In the genomic region with DNA sequence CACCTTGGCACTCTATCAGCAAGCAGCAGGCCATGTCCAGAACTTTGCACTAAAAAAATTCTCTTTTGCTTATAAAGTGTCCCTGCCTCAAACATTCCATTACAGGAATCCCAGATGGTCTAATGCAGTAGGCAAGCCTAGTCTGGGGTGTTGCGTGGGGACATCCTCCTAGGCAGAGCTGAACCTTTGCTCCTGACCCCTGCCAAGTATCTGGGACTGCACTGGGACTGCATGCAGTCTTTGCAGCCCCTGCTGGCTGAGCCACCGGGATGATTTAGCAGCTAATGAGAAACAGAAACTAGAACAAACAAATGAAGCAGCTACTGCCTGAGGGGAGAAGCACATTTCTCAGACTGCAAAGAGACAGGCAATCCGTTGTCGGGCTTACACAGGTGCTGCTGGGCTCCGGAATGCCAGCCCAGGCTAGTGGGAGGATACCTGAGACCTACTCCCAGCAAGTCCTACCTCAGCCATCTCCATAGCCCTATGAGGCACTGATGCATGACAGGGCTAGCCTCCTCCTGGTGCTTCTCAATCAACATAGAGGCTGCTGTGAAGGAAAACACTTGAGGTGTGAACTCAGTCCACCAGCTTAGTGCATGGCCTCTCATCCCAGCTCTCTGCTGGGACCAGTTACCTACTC, we compare ENCODE assay signal across 19 mouse cellular contexts.
DNase-seq lines count a peak whose midpoint lies in the region; ATAC-seq lines count a peak whose summit lies in the region.
"Had no signal": no experiment of that assay in that cellular context is flagged by ENCODE, and none has a peak within 500 bp of the region (broad histone marks: within the 10 kb centered on the region; RNA-seq: fewer than 3 reads in every experiment).

No protein-coding gene starts in this region.

- no peak overlapping the region for H3K4me2 ChIP-seq in kidney, embryonic 16.5 days (replicated peaks; ENCODE audit: low read depth, low read length)
- no peak overlapping the region for H3K4me2 ChIP-seq in embryonic facial prominence, embryonic 14.5 days (ENCODE audit: low read depth, low read length)
- H3K4me2 ChIP-seq: intestine, embryonic 15.5 days; liver, embryonic 11.5 days had no signal

- no peaks in the 10 kb centered on the region for H3K36me3 ChIP-seq in kidney, embryonic 16.5 days (ENCODE audit: insufficient read depth, low read length)
- H3K36me3 ChIP-seq in embryonic facial prominence, embryonic 14.5 days (ENCODE audit: control insufficient read depth, insufficient read depth, low read length), result no peaks in the 10 kb centered on the region
- H3K36me3 ChIP-seq: hindbrain, embryonic 10.5 days; intestine, embryonic 15.5 days had no signal

- H3K4me3 ChIP-seq in kidney, embryonic 16.5 days (ENCODE audit: low read length), result no peak overlapping the region
- H3K4me3 ChIP-seq in embryonic facial prominence, embryonic 14.5 days (ENCODE audit: low read depth, low read length), result no peak overlapping the region
- H3K4me3 ChIP-seq: hindbrain, embryonic 10.5 days; intestine, embryonic 15.5 days; myocyte had no signal

- H3K4me1 ChIP-seq in kidney, embryonic 16.5 days (ENCODE audit: insufficient read depth, low read length), result no peaks in the 10 kb centered on the region
- H3K4me1 ChIP-seq in embryonic facial prominence, embryonic 14.5 days (ENCODE audit: control insufficient read depth, insufficient read depth, low read length), result peaks cover 5% of the 10 kb centered on the region; the same call in 1 of the 2 replicates
- H3K4me1 ChIP-seq: intestine, embryonic 15.5 days had no signal

- H3K9me3 ChIP-seq in kidney, embryonic 16.5 days (ENCODE audit: low read length), result no peaks in the 10 kb centered on the region
- no peaks in the 10 kb centered on the region for H3K9me3 ChIP-seq in embryonic facial prominence, embryonic 14.5 days (ENCODE audit: control insufficient read depth, low read length)
- H3K9me3 ChIP-seq: hindbrain, embryonic 10.5 days; intestine, embryonic 15.5 days had no signal

- no peak overlapping the region for H3K27ac ChIP-seq in kidney, embryonic 16.5 days (ENCODE audit: low read length)
- H3K27ac ChIP-seq in embryonic facial prominence, embryonic 14.5 days (replicated peaks; ENCODE audit: low read depth, low read length), result no peak overlapping the region
- H3K27ac ChIP-seq: hindbrain, embryonic 10.5 days; intestine, embryonic 15.5 days had no signal

- H3K9ac ChIP-seq in kidney, embryonic 16.5 days (replicated peaks; ENCODE audit: low read length), result no peak overlapping the region
- no peak overlapping the region for H3K9ac ChIP-seq in embryonic facial prominence, embryonic 14.5 days (ENCODE audit: low read depth, low read length)
- H3K9ac ChIP-seq: intestine, embryonic 15.5 days had no signal

- 23% methylated on average over 5 of the region's 5 CpGs for WGBS in kidney, embryonic 16.5 days
- WGBS in embryonic facial prominence, embryonic 14.5 days, result 3% methylated on average over 5 of the region's 5 CpGs

- no peaks in the 10 kb centered on the region for H3K27me3 ChIP-seq in kidney, embryonic 16.5 days (ENCODE audit: insufficient read depth, low read length)
- no peaks in the 10 kb centered on the region for H3K27me3 ChIP-seq in embryonic facial prominence, embryonic 14.5 days (replicated peaks; ENCODE audit: control insufficient read depth, insufficient read depth, low read length)
- H3K27me3 ChIP-seq: intestine, embryonic 15.5 days had no signal

- ATAC-seq in kidney, embryonic 16.5 days (ENCODE audit: low FRiP score, low TSS enrichment), result peak; percentile 85
- ATAC-seq in embryonic facial prominence, embryonic 14.5 days (ENCODE audit: low read depth), result no peak
- ATAC-seq: forebrain, embryonic 14.5 days; intestine, embryonic 15.5 days had no signal

- no peak for DNase-seq in kidney, adult 8-10 months
- peak; percentile 50 for DNase-seq in Muller cell, postnatal 12 days (ENCODE audit: inconsistent ontology term)
- peak; percentile 63 for DNase-seq in embryo, embryonic 10 days (ENCODE audit: low spot score)
- DNase-seq in embryonic facial prominence, embryonic 14.5 days (ENCODE audit: low spot score), result peak; percentile 51
- DNase-seq in thymus, postnatal 4 days, result no peak
- no peak for DNase-seq in gastrocnemius, postnatal 10 days
- DNase-seq: adrenal gland, adult 2 months; cerebellum, adult 9-10 months; kidney, postnatal 36 days; lung, adult 18-20 months; lung, postnatal 36 days; right cerebral cortex, postnatal 4 days; thymus, adult 2 months had no signal

Comparison
In these comparisons a context has a peak if more than half of its experiments do, and no peak if none do; other contexts are left out.
1. DNase-seq: peak in Muller cell, postnatal 12 days (single experiment), embryo, embryonic 10 days (single experiment) and embryonic facial prominence, embryonic 14.5 days (single experiment); none in kidney, adult 8-10 months (0 of 2), thymus, postnatal 4 days (single experiment) and gastrocnemius, postnatal 10 days (single experiment).